Mouse (Mus musculus): Measurements from ENCODE around the gene Tent4a.

- TF ChIP-seq POLR2A (IDR thresholded peaks at IDR 0.05; ENCODE audit: low read depth, low read length) = no peak
- no peak for TF ChIP-seq CTCF (IDR thresholded peaks at IDR 0.05; ENCODE audit: borderline replicate concordance, insufficient read depth, low read length)
These were observed 10.8 kb downstream of the Tent4a start for GRCm38 (mm10) chr13:69523444-69524157.

Measured in embryonic fibroblast, embryonic 13.5 days (primary cell).